Mouse (Mus musculus): ENCODE measurements at regions not wholly inside any gene's neighbourhood (a gene's known extent, or its start where the extent isn't known, plus 50 kb on each side); places are given as distances from the start of the nearest gene placed in this dataset.

DNA sequence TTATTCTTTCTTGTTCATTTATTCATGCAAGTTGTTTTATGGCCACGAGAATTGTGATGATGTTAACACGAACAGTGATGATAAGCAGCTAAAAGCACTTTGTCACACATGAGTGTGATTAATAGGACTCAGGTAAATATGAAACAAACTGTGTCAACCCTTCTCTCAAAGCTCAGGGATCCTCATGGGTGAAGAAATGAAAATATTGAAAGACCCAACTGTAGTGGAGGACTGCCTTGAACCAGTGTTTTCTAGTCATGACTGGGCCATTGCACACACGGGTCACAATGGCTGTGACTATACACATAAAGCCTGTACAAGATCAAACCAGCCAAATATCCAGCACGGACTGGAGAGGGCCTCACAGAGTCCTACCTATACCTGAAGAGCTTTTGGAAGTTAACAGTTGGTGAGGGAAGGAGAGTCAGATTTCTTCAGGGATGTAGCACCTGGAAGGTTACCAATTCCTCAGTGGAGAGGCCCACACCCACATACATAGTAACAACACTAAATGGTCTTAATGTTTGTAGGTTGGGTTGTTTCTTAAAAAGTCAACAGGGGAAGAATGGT, 52.5 kb upstream of the Lin7a start:
- TF ChIP-seq CTCF (IDR thresholded peaks at IDR 0.05; ENCODE audit: insufficient read depth, low read depth, low read length) (no peak), POLR2A (IDR thresholded peaks at IDR 0.05; ENCODE audit: insufficient read depth, low read depth, low read length) (no peak)

Measured in olfactory bulb, adult 2 months (tissue).